In the genomic region with DNA sequence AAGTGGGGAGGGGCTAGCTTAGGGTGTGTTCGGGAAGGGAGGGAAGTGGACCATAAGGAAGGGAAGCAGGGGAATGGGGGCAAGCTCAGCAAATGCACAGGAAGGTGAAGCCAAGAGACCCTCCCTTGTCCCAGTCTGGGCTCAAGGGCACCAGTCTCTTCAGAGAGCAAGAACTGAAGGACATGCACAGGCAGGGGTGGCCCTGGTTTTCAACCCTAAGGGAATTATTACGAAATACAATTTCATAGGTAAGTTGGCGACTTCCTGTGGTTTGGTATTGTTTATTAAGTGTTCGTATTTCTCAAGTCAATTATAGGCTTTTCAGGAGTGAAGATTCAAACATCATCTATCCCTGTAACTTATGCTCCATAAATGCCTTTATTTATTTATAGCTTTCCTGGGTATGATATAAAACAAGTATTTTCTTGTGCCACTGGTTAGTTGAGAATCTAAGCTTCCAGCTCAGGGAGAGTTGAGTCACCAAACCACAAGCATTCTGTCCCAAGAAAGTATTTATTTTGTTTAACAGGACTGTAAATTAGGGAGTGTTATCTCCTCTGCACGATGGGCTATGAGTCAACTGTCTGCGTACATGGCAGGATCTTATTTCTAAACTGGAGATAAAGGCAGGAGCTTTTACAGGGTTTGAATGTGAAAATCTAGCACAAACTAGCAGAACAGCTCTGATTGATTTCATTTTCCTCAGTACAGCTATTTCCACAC, we compare ENCODE assay signal across 13 mouse cellular contexts.
DNase-seq lines count a peak whose midpoint lies in the region; ATAC-seq and TF ChIP-seq lines count a peak whose summit lies in the region.
"Had no signal": no experiment of that assay in that cellular context is flagged by ENCODE, and none has a peak within 500 bp of the region (broad histone marks: within the 10 kb centered on the region; RNA-seq: fewer than 3 reads in every experiment).

No protein-coding gene starts in this region.

- peak; percentile 5 to 14 for DNase-seq in left cerebral cortex, adult 9 months (ENCODE audit: low spot score in 2 of 2)
- DNase-seq in left cerebral cortex, postnatal 4 days = no peak
- DNase-seq in 3134 (ENCODE audit: extremely low read depth, insufficient read length, low spot score) = peak; percentile 71
- DNase-seq in hindbrain, embryonic 14.5 days (ENCODE audit: low spot score) = no peak
- DNase-seq in cerebellum, postnatal 36 days = no peak
- DNase-seq: cerebellum, adult 9-10 months; kidney, postnatal 10 days; liver, postnatal 0 days had no signal

- no peaks in the 10 kb centered on the region for H3K4me1 ChIP-seq in embryonic facial prominence, embryonic 15.5 days
- no peaks in the 10 kb centered on the region for H3K4me1 ChIP-seq in hindbrain, embryonic 14.5 days (replicated peaks; ENCODE audit: control insufficient read depth, insufficient read depth, low read length)
- H3K4me1 ChIP-seq: forebrain, embryonic 15.5 days; limb, embryonic 12.5 days had no signal

- H3K36me3 ChIP-seq in C2C12 (ENCODE audit: control insufficient read depth, insufficient read depth) = no peaks in the 10 kb centered on the region
- no peaks in the 10 kb centered on the region for H3K36me3 ChIP-seq in embryonic facial prominence, embryonic 15.5 days
- no peaks in the 10 kb centered on the region for H3K36me3 ChIP-seq in hindbrain, embryonic 14.5 days (replicated peaks; ENCODE audit: control insufficient read depth, insufficient read depth)
- H3K36me3 ChIP-seq: forebrain, embryonic 15.5 days; limb, embryonic 12.5 days had no signal

- H3K79me2 ChIP-seq in C2C12 (ENCODE audit: control insufficient read depth, insufficient read depth) = no peaks in the 10 kb centered on the region

- no peak overlapping the region for H3K4me2 ChIP-seq in embryonic facial prominence, embryonic 15.5 days (replicated peaks)
- H3K4me2 ChIP-seq in hindbrain, embryonic 14.5 days (replicated peaks) = no peak overlapping the region
- H3K4me2 ChIP-seq: forebrain, embryonic 15.5 days; limb, embryonic 12.5 days had no signal

- H3K4me3 ChIP-seq in C2C12 (ENCODE audit: insufficient read depth, poor library complexity, severe bottlenecking) = no peak overlapping the region
- H3K4me3 ChIP-seq in embryonic facial prominence, embryonic 15.5 days (replicated peaks) = no peak overlapping the region
- no peak overlapping the region for H3K4me3 ChIP-seq in hindbrain, embryonic 14.5 days (replicated peaks; ENCODE audit: low read length)
- H3K4me3 ChIP-seq: forebrain, embryonic 15.5 days; limb, embryonic 12.5 days had no signal

- 51% methylated on average over 6 of the region's 6 CpGs for WGBS in embryonic facial prominence, embryonic 15.5 days
- WGBS in hindbrain, embryonic 14.5 days = 87% methylated on average over 6 of the region's 6 CpGs

- no peak for ATAC-seq in embryonic facial prominence, embryonic 15.5 days (ENCODE audit: insufficient number of reproducible peaks, low FRiP score, low TSS enrichment, low read depth)
- ATAC-seq in hindbrain, embryonic 14.5 days (ENCODE audit: low FRiP score) = no peak
- ATAC-seq in megakaryocyte-erythroid progenitor cell, adult 5-6 weeks (replicated peaks; ENCODE audit: low FRiP score, low TSS enrichment, poor library complexity, severe bottlenecking) = no peak
- ATAC-seq: forebrain, embryonic 15.5 days; liver, postnatal 0 days had no signal

- no peaks in the 10 kb centered on the region for H3K27me3 ChIP-seq in C2C12 (ENCODE audit: control insufficient read depth, insufficient read depth, insufficient read length)
- H3K27me3 ChIP-seq in embryonic facial prominence, embryonic 15.5 days = no peaks in the 10 kb centered on the region
- no peaks in the 10 kb centered on the region for H3K27me3 ChIP-seq in hindbrain, embryonic 14.5 days (ENCODE audit: control insufficient read depth, insufficient read depth, low read length)
- H3K27me3 ChIP-seq: forebrain, embryonic 15.5 days; limb, embryonic 12.5 days had no signal

- no peak for TF ChIP-seq CTCF in C2C12 (IDR thresholded peaks at IDR 0.05; ENCODE audit: control insufficient read depth, insufficient read depth, insufficient read length)

- no peak overlapping the region for H3ac ChIP-seq in C2C12 (ENCODE audit: control insufficient read depth, insufficient read length, low read depth)

- H3K79me3 ChIP-seq in C2C12 (ENCODE audit: low read depth) = no peaks in the 10 kb centered on the region

- peak overlapping the region; percentile 61; the same call in 1 of the 2 replicates for H3K27ac ChIP-seq in embryonic facial prominence, embryonic 15.5 days (replicated peaks)
- no peak overlapping the region for H3K27ac ChIP-seq in hindbrain, embryonic 14.5 days
- H3K27ac ChIP-seq: forebrain, embryonic 15.5 days; limb, embryonic 12.5 days had no signal

- intact Hi-C loops in left cerebral cortex, postnatal 4 days (cut with DNase I) = loop anchor here (10.0 kb wide), 1 partner anchor 504 kb away; the partner anchor contains the start of gene Cd24a

- no peak overlapping the region for H3K9ac ChIP-seq in embryonic facial prominence, embryonic 15.5 days
- no peak overlapping the region for H3K9ac ChIP-seq in hindbrain, embryonic 14.5 days
- H3K9ac ChIP-seq: forebrain, embryonic 15.5 days; limb, embryonic 12.5 days; liver, postnatal 0 days had no signal

- H3K9me3 ChIP-seq in embryonic facial prominence, embryonic 15.5 days (replicated peaks) = no peaks in the 10 kb centered on the region
- no peaks in the 10 kb centered on the region for H3K9me3 ChIP-seq in hindbrain, embryonic 14.5 days (ENCODE audit: control insufficient read depth, low read length)
- H3K9me3 ChIP-seq: forebrain, embryonic 15.5 days; limb, embryonic 12.5 days had no signal

TF ChIP-seq in C2C12, 6 proteins besides CTCF, POLR2A, EP300 and RAD21:
- TF ChIP-seq MAX (IDR thresholded peaks at IDR 0.05) = peak; percentile 61
- TF ChIP-seq CEBPB (IDR thresholded peaks at IDR 0.05; ENCODE audit: low read depth) = peak; percentile 82
- no peak for TF ChIP-seq USF1 (IDR thresholded peaks at IDR 0.05; ENCODE audit: low read depth)
- peak; percentile 33 for TF ChIP-seq MYOD1 (IDR thresholded peaks at IDR 0.05; ENCODE audit: control insufficient read depth, insufficient read length, low read depth)
- no peak for TF ChIP-seq MYOG (IDR thresholded peaks at IDR 0.05; ENCODE audit: control insufficient read depth, extremely low read depth, insufficient read length)
- TF ChIP-seq FOSL1 (IDR thresholded peaks at IDR 0.05; ENCODE audit: insufficient read depth, low read length, poor library complexity, severe bottlenecking) = peak; percentile 99

Comparison
In these comparisons a context has a peak if more than half of its experiments do, and no peak if none do; other contexts are left out.
1. DNase-seq: peak in left cerebral cortex, adult 9 months (2 of 2) and 3134 (single experiment); none in left cerebral cortex, postnatal 4 days (single experiment), hindbrain, embryonic 14.5 days (single experiment) and cerebellum, postnatal 36 days (0 of 2).